Mouse (Mus musculus) ovary, postnatal 14 days (tissue): ENCODE data around the gene Fam25c.
"Not testable (repeated sequence)": the region's sequence is repeated elsewhere in the genome, so short reads cannot be mapped to it uniquely, and the experiment has no call there.

ENCODE experiments used
- DNase-seq: peaks from one replicate; pipeline ENCODE4 v3.0.0; 2022; ENCODE audit warnings: low spot score

Gene Fam25c

DNA sequence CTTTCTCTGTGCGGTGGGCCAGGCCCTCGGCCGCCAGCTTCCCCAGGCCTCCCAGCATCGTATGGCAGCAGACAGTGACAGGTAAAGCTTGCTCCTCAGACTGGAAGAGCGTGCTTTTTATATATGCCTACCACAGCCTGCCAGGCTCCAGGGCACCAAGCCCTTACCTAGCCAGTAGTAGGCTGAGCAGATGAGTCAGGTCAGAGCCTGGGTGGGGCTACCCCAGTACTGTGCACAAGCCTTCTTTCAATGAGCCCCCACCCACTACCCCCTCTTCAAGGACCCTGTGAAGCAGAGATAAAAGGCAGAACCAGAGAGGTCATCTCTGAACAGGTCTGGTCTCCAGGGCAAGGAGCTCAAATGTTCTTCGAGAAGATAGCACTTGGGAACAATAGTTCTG lies at the start of gene Fam25c:
Gene Fam25c (minus strand): TSS at position 133 of the 400 bp plus-strand sequence.
- DNase-seq, result no peak

DNA sequence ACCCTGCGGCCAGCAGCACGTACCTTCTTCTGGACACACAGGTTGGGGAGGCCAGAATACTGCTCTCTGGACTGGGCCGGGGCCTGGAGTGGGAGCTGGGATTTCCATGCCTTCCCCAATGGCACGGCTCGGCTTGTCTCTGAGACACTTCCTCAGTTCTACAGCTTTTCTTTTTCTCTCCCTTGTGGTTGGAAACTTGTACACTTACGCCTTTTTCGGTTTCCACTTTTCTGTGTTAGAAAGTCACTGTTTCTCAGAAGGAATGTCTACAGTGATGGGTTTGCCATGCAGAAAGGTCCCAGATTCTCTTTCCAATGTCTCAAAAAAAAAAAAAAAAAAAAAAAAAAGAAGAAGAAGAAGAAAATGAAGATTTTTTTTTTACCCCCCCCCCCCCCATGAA lies 48.2 kb upstream of the Fam25c start:
- DNase-seq, result no peak

DNA sequence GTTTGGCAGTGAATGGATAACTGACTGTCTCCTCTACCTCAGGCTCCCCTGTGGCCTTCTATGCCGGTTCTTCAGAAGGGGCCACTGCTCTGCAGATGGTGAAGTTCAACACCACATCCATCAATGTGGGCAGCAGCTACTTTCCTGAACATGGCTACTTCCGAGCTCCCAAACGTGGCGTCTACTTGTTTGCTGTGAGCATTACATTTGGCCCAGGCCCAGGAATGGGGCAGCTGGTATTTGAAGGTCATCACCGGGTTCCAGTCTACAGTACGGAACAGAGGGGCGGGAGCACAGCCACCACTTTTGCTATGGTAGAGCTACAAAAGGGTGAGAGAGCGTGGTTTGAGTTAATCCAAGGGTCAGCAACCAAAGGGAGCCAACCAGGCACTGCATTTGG lies 47.6 kb upstream of the Fam25c start:
- no peak for DNase-seq

DNA sequence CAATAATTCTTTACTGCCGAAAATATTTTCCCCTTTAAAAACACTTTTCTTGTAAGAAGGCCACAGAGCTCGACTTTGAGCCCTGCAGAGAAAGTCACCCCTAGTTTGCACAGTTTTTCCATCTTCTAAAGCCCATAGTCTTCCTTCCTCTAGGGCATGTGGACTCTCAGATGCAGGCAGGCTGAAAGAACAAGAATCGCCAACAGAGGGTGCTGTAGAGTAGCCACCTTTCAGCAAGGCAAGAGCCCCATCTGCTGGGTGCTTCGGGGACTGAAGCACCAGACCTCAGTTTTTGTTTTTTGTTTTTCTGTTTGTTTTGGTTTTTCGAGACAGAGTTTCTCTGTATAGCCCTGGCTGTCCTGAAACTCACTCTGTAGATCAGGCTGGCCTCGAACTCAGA lies 45.9 kb upstream of the Fam25c start:
- DNase-seq, result peak; percentile 77

DNA sequence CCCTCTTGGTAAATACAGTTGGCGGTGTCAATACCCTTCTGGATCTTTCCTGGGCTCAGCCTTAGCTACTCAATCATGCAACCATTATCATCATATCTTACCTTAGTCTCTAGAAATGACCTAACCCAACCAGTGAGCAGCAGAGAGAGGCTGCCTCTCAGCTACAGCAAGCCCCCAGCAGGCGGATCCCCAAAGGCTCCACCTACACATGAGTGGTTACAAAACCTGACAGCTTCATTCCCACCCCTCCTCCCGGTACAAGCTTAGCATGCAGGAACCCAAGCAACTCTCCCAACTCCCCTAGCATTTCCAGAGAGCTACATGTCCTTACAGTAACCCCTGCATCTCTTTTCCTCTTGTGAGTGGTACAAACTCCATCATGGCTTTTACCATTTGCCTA lies 44.8 kb upstream of the Fam25c start:
- DNase-seq, result no peak

DNA sequence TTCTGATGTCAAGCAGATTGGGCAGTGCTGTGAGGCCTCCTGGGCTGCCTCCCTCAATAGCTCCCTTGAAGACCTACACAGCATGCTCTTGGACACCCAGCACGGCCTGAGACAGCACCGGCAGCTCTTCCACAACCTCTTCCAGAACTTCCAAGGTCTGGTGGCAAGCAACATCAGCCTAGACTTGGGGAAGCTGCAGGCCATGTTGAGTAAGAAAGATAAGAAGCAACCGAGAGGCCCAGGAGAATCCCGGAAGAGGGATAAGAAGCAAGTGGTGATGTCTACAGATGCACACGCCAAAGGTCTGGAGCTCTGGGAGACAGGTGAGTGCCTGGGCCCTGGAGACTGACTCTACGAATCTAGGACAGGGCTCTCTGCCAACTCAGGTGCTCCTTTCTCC lies 44.1 kb upstream of the Fam25c start:
- DNase-seq, result no peak

DNA sequence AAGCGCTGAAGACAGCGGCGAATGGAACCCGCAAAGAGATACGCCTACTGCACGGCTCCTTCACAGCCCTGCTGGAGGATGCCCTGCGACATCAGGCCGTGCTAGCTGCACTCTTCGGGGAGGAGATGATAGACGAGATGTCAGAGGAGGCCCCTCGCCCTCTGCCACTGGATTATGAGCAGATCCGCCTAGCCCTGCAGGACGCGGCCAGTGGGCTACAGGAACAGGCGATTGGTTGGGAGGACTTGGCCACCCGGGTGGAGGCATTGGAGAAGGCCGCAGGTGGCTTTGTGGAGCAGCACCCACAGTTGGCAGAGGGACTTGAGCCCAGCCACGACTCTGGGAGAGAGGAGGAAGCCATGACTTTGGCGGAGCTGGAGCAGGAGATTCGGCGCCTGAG lies 43.7 kb upstream of the Fam25c start:
- no peak for DNase-seq

DNA sequence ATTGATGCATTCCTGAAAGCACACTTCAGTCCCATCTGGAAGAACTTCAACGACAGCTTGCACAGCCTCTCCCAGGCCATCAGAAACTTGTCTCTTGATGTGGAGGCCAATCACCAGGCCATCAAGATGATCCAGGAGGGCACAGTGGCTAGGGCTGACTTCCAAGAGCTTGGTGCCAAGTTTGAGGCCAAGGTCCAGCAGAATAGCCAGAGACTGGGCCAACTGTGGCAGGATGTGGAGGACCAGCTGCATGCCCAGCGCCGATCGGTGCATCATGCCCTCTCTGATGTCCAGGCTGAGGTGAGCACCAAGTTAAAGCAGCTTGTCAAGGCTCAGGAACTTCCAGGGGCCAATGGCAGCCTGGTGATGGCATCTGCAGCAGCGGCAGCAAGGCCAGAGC lies 42.6 kb upstream of the Fam25c start:
- no peak for DNase-seq

DNA sequence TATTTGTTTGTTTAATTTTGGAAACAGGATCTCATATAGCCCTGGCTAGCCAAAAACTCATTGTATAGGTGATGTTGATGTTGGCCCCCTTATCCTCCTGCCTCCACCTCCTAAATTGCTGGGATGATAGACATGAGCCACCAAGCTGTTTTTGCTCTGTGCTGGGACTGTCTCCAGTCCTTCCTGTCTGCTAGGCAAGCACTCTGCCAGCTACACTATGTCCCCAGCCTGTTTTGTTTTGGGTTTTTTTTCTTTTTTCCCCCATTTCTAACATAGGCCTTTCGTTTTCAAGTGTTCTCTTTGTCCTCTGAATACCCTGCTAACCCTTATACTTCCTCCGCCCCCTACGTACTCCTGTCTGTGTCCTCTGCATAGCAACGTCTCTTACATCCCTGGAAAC lies 38.1 kb upstream of the Fam25c start:
- no peak for DNase-seq

DNA sequence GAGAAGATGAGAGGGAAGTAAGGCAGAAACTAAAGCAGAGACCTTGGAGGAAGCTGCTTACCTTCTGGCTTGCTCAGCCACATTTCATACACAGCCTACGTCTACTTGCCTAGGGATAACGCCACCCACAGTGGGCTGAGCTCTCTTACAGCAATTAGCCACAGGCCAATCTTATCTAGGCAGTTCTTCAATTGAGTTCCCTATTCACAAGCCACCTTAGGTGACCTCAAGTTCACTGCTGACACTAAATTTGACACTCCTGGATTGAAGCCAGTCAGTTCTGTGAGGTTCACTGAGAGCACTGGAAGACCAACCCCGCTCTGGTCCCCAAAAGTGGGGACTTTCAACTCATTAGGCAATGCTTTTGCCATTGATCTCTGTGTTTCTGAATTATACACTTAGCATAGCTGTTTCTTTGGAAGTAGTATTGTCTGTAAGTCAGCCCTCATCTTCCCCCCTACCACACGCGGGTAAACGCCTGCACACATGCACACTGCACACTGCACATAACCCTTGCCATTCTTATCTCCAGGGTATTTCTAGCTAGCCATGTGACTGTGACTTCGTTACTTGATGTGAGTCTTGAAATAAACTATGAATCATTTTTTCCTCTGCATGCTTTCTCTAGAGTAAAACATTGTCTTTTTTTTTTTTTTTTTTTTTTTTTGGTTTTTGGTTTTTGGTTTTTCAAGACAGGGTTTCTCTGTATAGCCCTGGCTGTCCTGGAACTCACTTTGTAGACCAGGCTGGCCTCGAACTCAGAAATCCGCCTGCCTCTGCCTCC lies 27.9 kb upstream of the Fam25c start:
- no peak for DNase-seq

DNA sequence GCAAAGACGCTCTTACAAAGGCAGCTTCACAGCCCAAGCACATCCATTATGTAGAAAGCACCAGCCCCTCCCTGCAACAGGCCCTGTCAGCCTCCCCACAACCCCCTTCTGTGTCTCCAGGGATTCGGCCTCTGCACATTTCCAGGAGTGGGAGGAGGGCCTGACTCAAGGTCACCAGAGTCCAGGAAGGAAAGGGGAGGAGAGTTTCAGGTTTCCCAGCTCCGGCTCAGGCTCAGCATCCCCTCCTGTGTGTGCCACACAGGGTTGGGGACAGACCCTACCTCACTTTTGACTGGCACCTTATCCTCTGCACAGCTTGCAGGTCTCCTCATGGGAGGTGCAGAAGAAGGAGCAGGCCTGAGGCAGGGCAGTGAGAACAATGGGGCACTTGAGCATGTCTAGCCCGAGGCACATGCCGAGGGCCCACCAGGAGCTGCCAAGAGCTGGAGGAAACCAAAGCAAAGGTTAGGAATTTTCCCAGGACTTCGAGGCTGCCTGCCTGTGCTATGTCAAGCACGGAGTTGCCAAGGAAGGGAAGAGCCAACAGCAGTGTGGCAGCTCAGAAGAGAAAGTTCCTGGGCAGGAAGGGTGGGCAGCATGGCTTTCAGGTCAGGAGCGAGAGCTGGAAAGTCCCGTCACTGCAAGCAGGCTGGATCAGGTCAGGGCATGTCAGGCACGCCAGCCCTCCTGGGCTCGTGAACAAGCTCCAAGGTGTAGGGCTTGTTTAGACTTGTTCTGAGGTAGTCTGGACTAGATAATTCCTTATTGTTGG lies 23.5 kb upstream of the Fam25c start:
- DNase-seq, result no peak

DNA sequence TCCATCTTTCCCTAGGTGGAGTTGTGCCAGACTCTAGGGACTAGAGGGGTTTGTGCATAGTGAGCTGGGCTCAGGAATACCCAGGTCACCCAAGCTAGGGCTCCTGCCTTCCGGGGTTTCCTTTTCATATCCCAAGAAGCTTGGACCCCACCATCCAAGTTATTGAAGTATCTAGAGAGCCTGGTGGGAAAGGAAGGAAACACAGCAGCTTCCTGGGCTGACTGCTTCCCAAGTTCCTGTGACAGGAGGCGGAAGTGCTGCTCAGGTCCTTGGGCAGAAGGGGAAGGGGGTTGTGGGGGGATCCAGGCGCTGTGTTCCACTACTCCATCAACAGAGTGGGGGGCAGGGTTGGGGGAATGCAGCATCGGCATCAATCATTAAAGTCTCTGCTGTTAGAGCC lies 21.9 kb upstream of the Fam25c start:
- no peak for DNase-seq

DNA sequence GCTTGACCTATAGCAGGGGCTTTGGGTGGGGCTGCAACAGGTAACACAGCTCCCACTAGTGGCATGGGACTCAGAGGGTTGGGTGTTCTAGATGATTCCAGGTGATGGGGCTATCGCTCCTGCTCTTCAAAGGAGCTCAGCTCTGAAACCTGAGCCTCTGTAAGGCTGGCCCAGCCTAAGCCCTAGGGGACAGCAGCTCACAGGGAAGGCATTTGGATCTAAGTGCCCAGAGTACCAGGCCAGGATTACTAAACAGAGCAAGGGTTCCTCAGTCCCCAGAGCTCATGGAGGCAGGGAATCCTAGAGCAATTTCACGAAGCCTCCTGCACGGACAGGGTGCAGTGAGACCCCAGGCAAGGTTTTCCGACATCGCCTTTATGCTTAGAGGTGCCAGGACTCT lies 20.7 kb upstream of the Fam25c start:
- no peak for DNase-seq

DNA sequence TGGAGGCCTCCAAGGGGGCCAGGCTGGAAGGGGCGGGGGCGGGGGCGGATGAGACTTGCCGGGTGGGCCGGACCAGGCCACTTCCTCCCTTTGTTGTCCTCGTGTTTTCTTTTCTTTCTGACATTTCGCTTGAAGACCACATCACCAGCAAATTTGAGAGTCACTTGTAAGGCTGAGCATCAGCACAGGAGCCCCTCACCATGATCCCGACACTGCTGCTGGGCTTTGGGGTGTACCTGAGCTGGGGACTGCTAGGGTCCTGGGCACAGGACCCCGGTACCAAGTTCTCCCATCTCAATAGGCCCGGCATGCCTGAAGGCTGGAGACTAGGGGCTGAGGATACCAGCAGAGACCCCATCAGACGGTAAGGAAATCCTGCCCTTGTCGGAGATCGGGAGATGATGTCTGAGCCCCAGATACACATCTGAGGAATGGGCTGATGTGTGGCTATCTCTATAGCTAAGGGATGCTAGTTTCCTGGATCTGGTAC lies 20.2 kb upstream of the Fam25c start, which contains the start of gene Mmrn2:
Gene Mmrn2 (plus strand): TSS at position 51 of the 490 bp plus-strand sequence.
- no peak for DNase-seq

DNA sequence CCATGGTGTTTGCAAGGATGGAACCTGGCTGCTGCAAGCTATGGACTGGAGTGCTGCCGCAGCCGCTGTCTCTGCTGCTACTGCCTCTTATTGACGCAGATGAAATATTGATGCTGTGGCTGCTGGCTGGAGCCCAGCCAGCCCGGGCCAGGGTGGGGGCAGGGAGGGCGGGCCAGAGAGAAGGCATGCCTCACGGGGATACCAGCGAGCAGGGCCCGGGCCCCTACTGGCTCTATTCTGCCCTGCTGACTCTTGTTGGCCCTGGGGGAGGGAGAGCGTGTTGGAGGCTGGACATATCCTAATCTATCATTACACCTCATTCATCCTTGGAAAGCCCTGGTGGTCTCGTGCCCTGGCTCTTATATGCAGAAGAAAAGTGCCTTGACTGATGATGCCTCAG lies 19.3 kb upstream of the Fam25c start, which contains the start of gene Sncg:
Gene Sncg (minus strand): TSS at position 213 of the 400 bp plus-strand sequence.
- DNase-seq, result no peak

DNA sequence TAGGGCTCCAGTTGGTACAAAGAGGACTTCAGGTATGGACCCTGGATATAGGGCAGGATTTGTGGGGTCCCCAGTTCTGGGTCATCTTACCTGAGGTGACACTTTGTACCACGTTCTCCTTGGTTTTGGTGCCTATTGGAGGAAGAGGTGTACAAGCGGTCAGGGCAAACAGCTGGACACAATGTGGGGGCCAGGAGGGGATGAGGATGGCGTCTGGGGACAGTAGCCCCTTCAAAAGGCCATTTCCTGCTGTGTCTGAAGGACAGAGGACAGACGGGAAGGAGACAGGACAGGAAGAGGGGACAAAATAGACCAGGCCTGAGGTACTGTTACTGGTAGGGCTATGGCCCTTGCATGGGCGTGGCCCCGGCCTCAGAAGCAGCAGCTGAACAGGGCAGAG lies 18.3 kb upstream of the Fam25c start:
- DNase-seq, result no peak

DNA sequence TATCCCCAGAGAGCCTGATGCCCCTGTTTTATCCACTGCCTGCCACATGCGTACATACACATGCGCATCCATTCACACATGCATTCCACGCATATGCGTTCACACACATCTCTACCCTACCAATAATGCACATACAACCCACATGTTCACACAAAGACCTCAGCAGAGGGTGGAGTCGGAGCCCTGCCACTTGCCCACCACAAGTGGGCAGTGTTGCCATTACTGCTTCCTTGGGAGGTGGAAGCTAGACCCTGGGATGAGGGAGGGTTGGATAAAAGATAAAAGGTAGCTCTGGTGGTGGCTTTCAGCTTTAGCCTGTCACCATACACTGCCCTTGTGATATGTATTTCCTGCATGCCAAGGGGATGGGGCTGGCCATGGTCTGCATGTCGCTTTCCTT lies 17.4 kb upstream of the Fam25c start:
- DNase-seq, result peak; percentile 59

DNA sequence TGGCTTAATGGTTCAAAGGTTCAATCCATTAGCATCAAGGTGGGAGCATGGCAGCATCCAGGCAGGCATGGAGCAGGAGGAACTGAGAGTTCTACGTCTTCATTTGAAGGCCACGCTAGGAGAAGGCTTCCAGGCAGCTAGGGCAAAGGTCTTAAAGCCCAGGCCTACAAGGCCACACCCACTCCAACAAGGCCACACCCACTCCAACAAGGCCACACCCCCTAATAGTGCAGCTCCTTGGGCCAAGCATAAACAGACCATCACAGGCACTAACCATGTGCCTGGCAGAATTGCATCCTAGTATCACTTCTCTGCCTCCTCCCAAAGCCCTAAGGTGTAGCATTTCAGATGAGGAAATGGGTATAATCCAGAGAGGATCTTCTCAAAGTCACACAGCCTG lies 16.5 kb upstream of the Fam25c start:
- DNase-seq, result no peak

DNA sequence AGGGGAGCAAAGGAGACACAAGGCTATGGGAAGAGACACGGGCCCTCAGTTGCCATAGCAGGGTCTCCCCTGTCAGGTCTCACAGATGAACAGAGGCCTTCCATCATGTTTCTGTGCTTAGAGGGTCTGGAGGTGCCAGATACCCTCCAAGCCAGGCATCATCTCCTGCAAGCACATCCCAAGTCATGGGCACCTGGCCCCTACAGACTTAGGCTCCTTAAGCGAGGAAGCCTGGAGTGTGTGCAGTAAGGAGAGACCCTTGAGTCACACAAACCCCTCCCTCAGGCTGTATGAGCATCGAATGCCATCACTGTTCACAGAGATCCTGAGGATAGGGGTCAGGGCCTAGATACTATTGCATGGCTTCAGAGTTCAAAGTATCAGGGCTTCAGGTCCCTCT lies 15.7 kb upstream of the Fam25c start:
- no peak for DNase-seq

DNA sequence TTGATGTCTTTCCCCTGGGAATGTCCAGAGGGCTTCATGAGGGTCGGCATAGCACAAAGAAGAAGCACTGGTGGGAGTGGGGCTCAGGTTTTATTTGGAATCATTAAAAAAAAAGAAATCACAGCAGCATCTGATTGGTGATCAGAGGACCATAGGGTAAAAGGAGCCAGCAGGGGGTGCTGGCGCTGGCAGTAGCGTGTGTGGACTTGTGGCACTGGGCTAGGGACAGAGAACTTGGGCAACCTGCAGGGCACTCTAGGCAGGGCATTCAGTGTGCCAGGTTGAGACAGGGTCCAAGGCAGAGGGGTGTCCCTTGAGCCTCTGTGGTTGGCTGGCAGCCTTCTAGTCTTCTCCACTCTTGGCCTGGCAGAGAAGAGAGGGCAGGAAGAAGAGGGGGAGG lies 15.0 kb upstream of the Fam25c start:
- DNase-seq, result no peak

DNA sequence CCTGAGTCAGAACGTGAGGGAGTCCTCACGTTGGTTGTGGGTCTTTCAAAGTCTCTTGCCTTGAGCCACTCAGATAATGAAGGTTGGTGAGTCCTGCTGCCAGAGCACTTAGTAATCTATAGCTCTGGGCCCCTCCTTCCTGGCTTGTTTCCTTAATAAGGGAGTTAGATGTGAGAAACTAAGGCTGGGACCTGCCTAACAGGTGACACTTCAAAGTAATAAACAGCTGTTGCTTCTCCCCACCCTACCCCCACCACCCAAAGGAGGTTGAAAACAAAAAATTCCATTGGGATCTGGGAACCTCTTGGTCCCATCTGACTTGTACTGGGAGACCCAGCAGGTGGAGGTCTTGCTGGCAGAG lies 9.9 kb upstream of the Fam25c start:
- DNase-seq, result no peak

DNA sequence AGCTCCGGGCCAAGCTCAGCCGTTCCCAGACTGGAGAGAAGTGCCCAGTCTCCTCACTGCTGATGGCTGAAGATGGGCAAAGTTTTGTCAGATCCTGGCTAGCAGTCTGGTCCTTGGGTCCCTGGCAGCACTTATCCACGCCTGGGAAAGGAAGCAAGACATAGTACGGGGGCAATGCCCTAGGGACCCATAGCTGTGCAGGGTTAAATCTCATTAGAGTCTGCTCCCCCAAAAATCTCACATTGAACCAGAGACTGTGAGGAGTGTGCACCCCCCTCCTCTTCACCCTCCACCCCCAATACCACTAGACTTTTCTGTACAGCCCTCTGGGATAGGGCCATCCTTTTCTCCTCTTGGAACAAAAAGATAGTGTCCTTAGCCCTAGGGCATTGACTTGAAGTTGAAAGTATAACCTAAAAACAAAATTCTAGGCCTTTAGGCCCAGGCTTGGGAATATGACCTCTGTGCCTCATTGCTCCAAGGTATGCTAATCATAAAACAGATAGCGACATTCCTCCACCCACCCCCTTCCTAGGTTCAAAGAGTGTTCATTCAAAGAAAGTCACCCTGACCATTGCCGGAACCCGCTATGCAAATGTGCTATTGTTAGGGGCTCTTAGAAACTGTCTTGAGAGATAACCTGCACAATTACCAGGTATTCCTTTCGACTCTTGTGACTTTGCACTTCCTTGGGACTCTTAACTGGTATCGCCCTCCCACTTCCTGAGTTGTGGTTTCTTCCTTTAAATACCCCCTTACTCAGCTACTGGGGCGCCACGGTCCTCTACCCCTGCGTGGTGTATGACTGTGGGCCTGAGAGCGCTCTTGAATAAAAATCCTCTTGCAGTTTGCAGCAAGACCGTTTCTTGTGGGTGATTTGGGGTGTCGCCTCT lies 9.3 kb upstream of the Fam25c start:
- DNase-seq, result not testable (repeated sequence)
